Mouse (Mus musculus): ENCODE measurements at regions not wholly inside any gene's neighbourhood (a gene's known extent, or its start where the extent isn't known, plus 50 kb on each side); places are given as distances from the start of the nearest gene placed in this dataset.
A peak's percentile ranks its signal among the peaks of the same experiment; 100 is the strongest.

DNA sequence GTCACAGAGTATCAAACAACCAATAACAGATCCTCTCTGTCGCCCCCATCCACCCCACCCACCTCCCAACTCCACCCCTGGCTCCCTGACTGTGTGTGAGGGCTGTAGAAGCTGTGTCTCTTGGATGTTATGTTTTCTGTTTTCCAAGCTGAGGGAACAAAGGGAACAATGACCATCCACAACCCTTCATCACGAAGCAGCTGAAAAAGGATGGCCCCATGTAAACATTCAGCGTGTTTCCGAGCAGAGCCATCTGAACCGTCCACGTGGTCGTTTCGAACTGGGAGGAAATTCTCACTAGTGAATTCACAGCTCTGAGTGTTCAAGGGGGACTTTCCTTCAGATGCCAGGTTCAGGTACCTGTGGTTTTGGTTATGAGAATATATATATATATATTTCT is 84.1 kb upstream of the Nck2 start:
- no peaks in the 10 kb centered on the region for H3K36me3 ChIP-seq (ENCODE audit: insufficient read depth, low read length)
- no peak for ATAC-seq (ENCODE audit: low FRiP score)
- no peaks in the 10 kb centered on the region for H3K9me3 ChIP-seq (ENCODE audit: low read length)
- H3K4me2 ChIP-seq (ENCODE audit: low read depth, low read length, poor library complexity, severe bottlenecking), result no peak overlapping the region
- no peaks in the 10 kb centered on the region for H3K27me3 ChIP-seq (ENCODE audit: insufficient read depth, low read length)
- 49% methylated on average over 8 of the region's 8 CpGs for WGBS
- no peak overlapping the region for H3K4me3 ChIP-seq (ENCODE audit: low read depth, low read length)
- H3K9ac ChIP-seq (replicated peaks; ENCODE audit: low read length, poor library complexity, severe bottlenecking), result no peak overlapping the region
- DNase-seq (ENCODE audit: low spot score), result no peak
- no peaks in the 10 kb centered on the region for H3K4me1 ChIP-seq (ENCODE audit: insufficient read depth, low read length)
- H3K27ac ChIP-seq (ENCODE audit: low read depth, low read length), result no peak overlapping the region
- TF ChIP-seq CTCF (IDR thresholded peaks at IDR 0.05), result no peak

DNA sequence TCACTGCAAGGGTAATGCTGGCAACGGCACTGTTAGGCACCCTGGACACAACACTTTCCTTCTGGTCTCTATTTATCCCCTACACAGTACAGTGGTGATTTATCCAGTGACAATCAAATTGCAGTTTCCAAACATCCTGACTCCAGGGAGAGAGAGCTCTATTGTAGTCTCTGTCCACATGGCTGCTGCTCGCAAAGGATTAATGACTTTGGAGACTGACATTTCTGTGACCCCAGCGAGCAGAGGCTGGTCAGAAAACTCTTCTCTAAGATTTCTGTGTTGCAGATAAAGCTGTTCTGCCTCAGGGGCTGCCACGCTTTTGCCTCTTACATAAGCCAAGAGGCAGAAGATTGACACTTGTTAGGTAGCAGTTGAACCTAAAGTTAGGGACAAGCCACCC is 83.6 kb upstream of the Nck2 start:
- Histone ChIP-seq H3K36me3 (ENCODE audit: insufficient read depth, low read length) (no peaks in the 10 kb centered on the region), H3K4me3 (ENCODE audit: low read depth, low read length) (no peak overlapping the region), H3K9me3 (ENCODE audit: low read length) (no peaks in the 10 kb centered on the region), H3K4me1 (ENCODE audit: insufficient read depth, low read length) (no peaks in the 10 kb centered on the region), H3K27me3 (ENCODE audit: insufficient read depth, low read length) (no peaks in the 10 kb centered on the region), H3K27ac (ENCODE audit: low read depth, low read length) (no peak overlapping the region), H3K9ac (replicated peaks; ENCODE audit: low read length, poor library complexity, severe bottlenecking) (no peak overlapping the region), H3K4me2 (ENCODE audit: low read depth, low read length, poor library complexity, severe bottlenecking) (no peak overlapping the region)
- ATAC-seq (ENCODE audit: low FRiP score), result no peak
- 17% methylated on average over 4 of the region's 4 CpGs for WGBS
- no peak for TF ChIP-seq CTCF (IDR thresholded peaks at IDR 0.05)
- peak; percentile 6 for DNase-seq (ENCODE audit: low spot score)

DNA sequence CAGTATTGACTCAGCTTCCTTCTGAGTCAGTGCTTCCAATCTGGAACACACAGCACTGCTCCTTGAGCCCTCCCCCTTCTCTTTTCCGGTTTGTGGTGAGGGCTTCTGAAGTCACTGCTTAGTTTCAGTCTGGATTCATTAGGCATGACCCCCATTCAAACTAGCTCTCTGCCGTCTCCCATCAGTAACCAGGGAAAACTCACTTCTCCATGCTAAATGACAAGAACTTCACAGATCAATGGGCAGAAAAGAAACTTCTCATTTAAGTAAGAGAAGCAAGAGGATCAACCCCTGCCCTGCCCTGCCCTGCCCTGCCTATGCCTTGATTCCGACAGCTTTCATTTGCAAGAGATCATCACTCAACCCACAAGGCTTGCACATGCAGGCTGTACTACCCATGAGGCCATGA is 82.9 kb upstream of the Nck2 start:
- Histone ChIP-seq H3K4me2 (ENCODE audit: low read depth, low read length, poor library complexity, severe bottlenecking) (no peak overlapping the region), H3K4me1 (ENCODE audit: insufficient read depth, low read length) (no peaks in the 10 kb centered on the region), H3K9ac (replicated peaks; ENCODE audit: low read length, poor library complexity, severe bottlenecking) (no peak overlapping the region), H3K27ac (ENCODE audit: low read depth, low read length) (no peak overlapping the region), H3K36me3 (ENCODE audit: insufficient read depth, low read length) (no peaks in the 10 kb centered on the region), H3K27me3 (ENCODE audit: insufficient read depth, low read length) (no peaks in the 10 kb centered on the region), H3K4me3 (ENCODE audit: low read depth, low read length) (no peak overlapping the region), H3K9me3 (ENCODE audit: low read length) (no peaks in the 10 kb centered on the region)
- TF ChIP-seq CTCF (IDR thresholded peaks at IDR 0.05), result no peak
- ATAC-seq (ENCODE audit: low FRiP score) (no peak), DNase-seq (ENCODE audit: low spot score) (peak; percentile 21)
- 24% methylated on average over 3 of the region's 3 CpGs for WGBS

DNA sequence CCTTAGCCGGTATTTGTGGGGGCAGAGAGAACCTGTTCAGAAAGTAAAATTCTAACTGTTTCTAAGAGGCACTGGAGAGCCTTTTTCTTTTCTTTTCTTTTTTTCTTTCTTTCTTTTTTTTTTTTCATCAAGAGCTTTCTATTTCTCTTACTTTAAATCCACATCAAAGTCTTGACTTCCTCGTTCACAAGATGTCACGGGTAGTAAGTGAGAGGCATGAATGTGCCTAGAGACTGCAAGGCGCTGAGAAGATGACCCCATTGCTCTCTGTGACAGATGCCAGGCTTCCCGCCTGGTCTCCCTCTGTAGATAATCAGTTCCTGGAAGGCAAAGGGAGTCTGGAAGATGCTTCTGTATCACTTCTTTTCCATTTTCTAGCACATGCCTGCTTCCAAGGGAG is 82.2 kb upstream of the Nck2 start:
- Histone ChIP-seq H3K27me3 (ENCODE audit: insufficient read depth, low read length) (no peaks in the 10 kb centered on the region), H3K4me2 (ENCODE audit: low read depth, low read length, poor library complexity, severe bottlenecking) (no peak overlapping the region), H3K4me1 (ENCODE audit: insufficient read depth, low read length) (no peaks in the 10 kb centered on the region), H3K9ac (replicated peaks; ENCODE audit: low read length, poor library complexity, severe bottlenecking) (no peak overlapping the region), H3K9me3 (ENCODE audit: low read length) (no peaks in the 10 kb centered on the region), H3K27ac (ENCODE audit: low read depth, low read length) (no peak overlapping the region), H3K4me3 (ENCODE audit: low read depth, low read length) (no peak overlapping the region), H3K36me3 (ENCODE audit: insufficient read depth, low read length) (no peaks in the 10 kb centered on the region)
- no peak for TF ChIP-seq CTCF (IDR thresholded peaks at IDR 0.05)
- 55% methylated on average over 5 of the region's 5 CpGs for WGBS
- ATAC-seq (ENCODE audit: low FRiP score) (no peak), DNase-seq (ENCODE audit: low spot score) (no peak)

DNA sequence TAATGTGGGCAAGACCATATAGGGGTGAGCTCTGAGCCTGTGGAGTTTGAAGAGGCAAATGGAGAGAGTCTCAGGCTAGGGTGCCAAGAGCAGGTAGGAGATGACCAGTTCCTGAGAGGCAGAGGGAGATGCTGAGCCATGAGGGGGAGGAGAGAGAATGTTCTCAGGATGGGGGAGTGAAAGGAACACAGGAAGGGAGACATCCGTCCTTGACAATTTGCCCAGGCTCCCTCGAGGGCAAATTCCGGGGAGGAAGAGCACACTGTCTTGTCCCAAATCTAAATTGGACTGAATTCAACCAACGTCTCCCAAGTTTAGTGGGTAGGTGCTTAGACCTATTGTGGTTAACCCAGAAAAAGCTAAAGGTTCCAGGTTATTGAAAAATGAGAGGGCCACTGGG is 81.2 kb upstream of the Nck2 start:
- Histone ChIP-seq H3K9me3 (ENCODE audit: low read length) (no peaks in the 10 kb centered on the region), H3K27me3 (ENCODE audit: insufficient read depth, low read length) (no peaks in the 10 kb centered on the region), H3K27ac (ENCODE audit: low read depth, low read length) (no peak overlapping the region), H3K4me3 (ENCODE audit: low read depth, low read length) (no peak overlapping the region), H3K4me1 (ENCODE audit: insufficient read depth, low read length) (no peaks in the 10 kb centered on the region), H3K36me3 (ENCODE audit: insufficient read depth, low read length) (no peaks in the 10 kb centered on the region), H3K9ac (replicated peaks; ENCODE audit: low read length, poor library complexity, severe bottlenecking) (no peak overlapping the region), H3K4me2 (ENCODE audit: low read depth, low read length, poor library complexity, severe bottlenecking) (no peak overlapping the region)
- WGBS, result 81% methylated on average over 4 of the region's 4 CpGs
- DNase-seq (ENCODE audit: low spot score) (no peak), ATAC-seq (ENCODE audit: low FRiP score) (no peak)
- TF ChIP-seq CTCF (IDR thresholded peaks at IDR 0.05), result no peak

DNA sequence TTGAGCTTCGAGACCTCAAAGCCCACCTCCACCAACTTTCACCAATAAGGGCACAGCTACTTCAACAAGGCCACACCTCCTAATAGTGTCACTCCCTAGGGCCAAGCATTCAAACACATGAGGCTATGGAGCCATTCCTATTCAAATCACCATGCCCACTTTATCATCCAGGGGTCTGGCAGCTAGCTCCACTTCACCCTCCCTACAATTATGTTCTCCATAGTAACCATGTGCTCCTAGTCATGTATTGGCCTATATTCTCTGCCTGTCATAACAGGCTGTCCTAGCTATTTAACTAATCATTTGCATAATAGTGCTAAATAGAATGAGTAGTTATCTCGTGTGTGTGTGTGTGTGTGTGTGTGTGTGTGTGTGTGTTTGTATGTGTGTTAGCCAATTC is 77.9 kb upstream of the Nck2 start:
- H3K9ac ChIP-seq (replicated peaks; ENCODE audit: low read length, poor library complexity, severe bottlenecking), result no peak overlapping the region
- TF ChIP-seq CTCF (IDR thresholded peaks at IDR 0.05), result no peak
- no peak overlapping the region for H3K27ac ChIP-seq (ENCODE audit: low read depth, low read length)
- H3K4me1 ChIP-seq (ENCODE audit: insufficient read depth, low read length), result no peaks in the 10 kb centered on the region
- H3K36me3 ChIP-seq (ENCODE audit: insufficient read depth, low read length), result no peaks in the 10 kb centered on the region
- DNase-seq (ENCODE audit: low spot score) (no peak), ATAC-seq (ENCODE audit: low FRiP score) (peak; percentile 34; the same call in 1 of the 2 replicates)
- H3K4me2 ChIP-seq (ENCODE audit: low read depth, low read length, poor library complexity, severe bottlenecking), result no peak overlapping the region
- no peaks in the 10 kb centered on the region for H3K27me3 ChIP-seq (ENCODE audit: insufficient read depth, low read length)
- no peak overlapping the region for H3K4me3 ChIP-seq (ENCODE audit: low read depth, low read length)
- H3K9me3 ChIP-seq (ENCODE audit: low read length), result no peaks in the 10 kb centered on the region
- WGBS, result 62% methylated on average over 2 of the region's 2 CpGs

All from midbrain, postnatal 0 days (tissue).